Mouse (Mus musculus) ES-E14 (cell line): ENCODE measurements around the gene Adcy7. TPM values are rescaled to one million over a fixed set of nuclear protein-coding genes. Genes with fewer than 3 reads are reported as not detected.

Experiments
- DNase-seq: peaks from one replicate; pipeline ENCODE4 v3.0.0-alpha.2; 2013; ENCODE audit warnings: low read depth, low spot score
- H3K27ac ChIP-seq: 2 replicates; pipeline ENCODE4 v1.5.1; 2012; ENCODE audit warnings: low read depth, mild to moderate bottlenecking, low read length, moderate library complexity, mixed read lengths; ENCODE audit not compliant: poor library complexity, insufficient read depth, severe bottlenecking
- H3K36me3 ChIP-seq: 2 replicates; pipeline ENCODE4 v1.6.1; 2012; ENCODE audit warnings: mild to moderate bottlenecking, low read length, moderate library complexity, mixed read lengths; ENCODE audit not compliant: control insufficient read depth, poor library complexity, insufficient read depth, severe bottlenecking
- H3K4me1 ChIP-seq, 2 experiments: fragments of 150-350 bp in 1 of 2; sonication (generic) in 1 of 2; 2 replicates each; pipeline ENCODE4 v1.6.1; 2012; ENCODE audit warnings: low read length in 2 of 2, mild to moderate bottlenecking in 1 of 2, mixed read lengths in 1 of 2; ENCODE audit not compliant: control insufficient read depth in 2 of 2, insufficient read depth in 2 of 2, poor library complexity in 1 of 2
- H3K4me3 ChIP-seq, 2 experiments: fragments of 150-350 bp in 1 of 2; sonication (generic) in 1 of 2; 2 replicates each; pipeline ENCODE4 v1.5.1; 2012; ENCODE audit warnings: low read length in 2 of 2, low read depth in 1 of 2, mild to moderate bottlenecking in 1 of 2, mixed read lengths in 1 of 2; ENCODE audit not compliant: insufficient read depth in 1 of 2, poor library complexity in 1 of 2, severe bottlenecking in 1 of 2
- H3K9ac ChIP-seq: 2 replicates; pipeline ENCODE4 v1.6.1; 2012; ENCODE audit warnings: low read depth, mild to moderate bottlenecking, low read length, mixed read lengths; ENCODE audit not compliant: poor library complexity, insufficient read depth, severe bottlenecking
- H3K9me3 ChIP-seq: fragments of 150-350 bp; sonication (generic); 2 replicates; pipeline ENCODE4 v1.6.1; 2012; ENCODE audit warnings: low read depth, mild to moderate bottlenecking, low read length; ENCODE audit not compliant: control insufficient read depth, insufficient read depth
- CHD2 ChIP-seq: IDR thresholded peaks from 2 replicates; pipeline ENCODE4 v1.6.1; 2014; ENCODE audit warnings: mild to moderate bottlenecking, low read depth, low read length, inconsistent platforms
- HCFC1 ChIP-seq: IDR thresholded peaks from 2 replicates; pipeline ENCODE4 v1.6.1; 2012; ENCODE audit warnings: low read length, inconsistent platforms, borderline replicate concordance; ENCODE audit not compliant: insufficient read depth
- MAFK ChIP-seq: IDR thresholded peaks from 2 replicates; pipeline ENCODE4 v1.6.1; 2014; ENCODE audit warnings: mild to moderate bottlenecking, low read depth, low read length, inconsistent platforms; ENCODE audit not compliant: insufficient read depth
- ZC3H11A ChIP-seq: IDR thresholded peaks from 2 replicates; pipeline ENCODE4 v1.6.1; 2012; ENCODE audit warnings: low read depth, mild to moderate bottlenecking, inconsistent platforms, low read length, borderline replicate concordance
- ZNF384 ChIP-seq: IDR thresholded peaks from 2 replicates; pipeline ENCODE4 v1.6.1; 2012; ENCODE audit warnings: low read depth, low read length, inconsistent platforms
- in situ Hi-C, 2 experiments: fragments of 600-800 bp; cut with MboI; formaldehyde crosslinking; loops; one replicate each; pipeline ENCODE4 v1.15.1; 2025; ENCODE audit warnings: low sequenced_read_pairs in 2 of 2, inconsistent platforms in 1 of 2; ENCODE audit not compliant: unreplicated experiment in 2 of 2
- total RNA-seq: library from RNA; depleted of rRNA; stranded (reverse); fragments of 300-350 nt; gene quantifications from 2 replicates; pipeline ENCODE4 v1.2.3, GENCODE M21; 2012

Gene Adcy7
- total RNA-seq, 1 experiment, result 4.2 TPM

GRCm38 (mm10) chr8:88312966-88313365, 40.8 kb downstream of the Adcy7 start:
- in situ Hi-C loops, result no loop called here
- no peaks in the 10 kb centered on the region; a peak in 1 of 4 replicates for H3K4me1 ChIP-seq
- TF ChIP-seq HCFC1, result no peak
- TF ChIP-seq MAFK, result no peak
- TF ChIP-seq ZC3H11A, result no peak
- TF ChIP-seq ZNF384, result no peak
- TF ChIP-seq CHD2, result no peak
- no peak overlapping the region for H3K27ac ChIP-seq
- DNase-seq, result no peak
- no peak overlapping the region for H3K9ac ChIP-seq
- no peak overlapping the region for H3K4me3 ChIP-seq
- H3K9me3 ChIP-seq, result no peaks in the 10 kb centered on the region
- no peaks in the 10 kb centered on the region for H3K36me3 ChIP-seq

- DNase-seq, result no peak
- no peaks in the 10 kb centered on the region for H3K9me3 ChIP-seq
Measured at GRCm38 (mm10) chr8:88313991-88314390, 41.8 kb downstream of the Adcy7 start.

GRCm38 (mm10) chr8:88315302-88315701, 43.1 kb downstream of the Adcy7 start:
- in situ Hi-C loops, result no loop called here
- no peak for DNase-seq
- no peak overlapping the region for H3K27ac ChIP-seq

More at GRCm38 (mm10) chr8:88313991-88314390, 41.8 kb downstream of the Adcy7 start:
- Histone ChIP-seq H3K4me3 (no peak overlapping the region), H3K9ac (no peak overlapping the region), H3K27ac (no peak overlapping the region), H3K4me1 (no peaks in the 10 kb centered on the region; a peak in 1 of 4 replicates), H3K36me3 (no peaks in the 10 kb centered on the region)
- no peak for TF ChIP-seq HCFC1
- TF ChIP-seq ZC3H11A, result no peak
- no peak for TF ChIP-seq CHD2
- TF ChIP-seq ZNF384, result no peak
- TF ChIP-seq MAFK, result no peak
- in situ Hi-C loops, result no loop called here

GRCm38 (mm10) chr8:88316139-88316931, 44.1 kb downstream of the Adcy7 start:
- Histone ChIP-seq H3K9me3 (no peaks in the 10 kb centered on the region), H3K27ac (no peak overlapping the region), H3K36me3 (no peaks in the 10 kb centered on the region), H3K9ac (no peak overlapping the region), H3K4me3 (no peak overlapping the region), H3K4me1 (no peaks in the 10 kb centered on the region; a peak in 1 of 4 replicates)
- in situ Hi-C loops, result no loop called here
- no peak for DNase-seq
- TF ChIP-seq ZNF384 (no peak), MAFK (no peak), CHD2 (no peak), HCFC1 (no peak), ZC3H11A (no peak)

More at GRCm38 (mm10) chr8:88315302-88315701, 43.1 kb downstream of the Adcy7 start:
- no peaks in the 10 kb centered on the region for H3K36me3 ChIP-seq
- H3K4me1 ChIP-seq, result no peaks in the 10 kb centered on the region; a peak in 1 of 4 replicates
- H3K9me3 ChIP-seq, result no peaks in the 10 kb centered on the region
- H3K4me3 ChIP-seq, result no peak overlapping the region
- TF ChIP-seq MAFK (no peak), ZNF384 (no peak), ZC3H11A (no peak), CHD2 (no peak), HCFC1 (no peak)
- H3K9ac ChIP-seq, result no peak overlapping the region

GRCm38 (mm10) chr8:88317341-88317740, 45.1 kb downstream of the Adcy7 start:
- no peaks in the 10 kb centered on the region for H3K9me3 ChIP-seq
- H3K9ac ChIP-seq, result no peak overlapping the region
- in situ Hi-C loops, result no loop called here
- no peaks in the 10 kb centered on the region for H3K36me3 ChIP-seq
- TF ChIP-seq CHD2, result no peak
- no peak for TF ChIP-seq ZC3H11A
- TF ChIP-seq ZNF384, result no peak
- no peak for TF ChIP-seq MAFK
- TF ChIP-seq HCFC1, result no peak
- no peak for DNase-seq
- no peak overlapping the region for H3K4me3 ChIP-seq
- no peaks in the 10 kb centered on the region; a peak in 1 of 4 replicates for H3K4me1 ChIP-seq
- no peak overlapping the region for H3K27ac ChIP-seq
